Mouse (Mus musculus): ENCODE measurements around the gene Ubxn7.

Gene Ubxn7

GRCm38 (mm10) chr16:32433138-32433537, 101.1 kb downstream of the Ubxn7 start:
- no peak for DNase-seq (ENCODE audit: low spot score in 2 of 2)

- peak; percentile 71 to 74 for DNase-seq (ENCODE audit: low spot score in 2 of 2)
These were observed 102.0 kb downstream of the Ubxn7 start for GRCm38 (mm10) chr16:32434066-32434465.

GRCm38 (mm10) chr16:32434691-32435090, 102.6 kb downstream of the Ubxn7 start:
- no peak for DNase-seq (ENCODE audit: low spot score in 2 of 2)

GRCm38 (mm10) chr16:32436657-32437056, 104.6 kb downstream of the Ubxn7 start:
- DNase-seq (ENCODE audit: low spot score in 2 of 2), result no peak

GRCm38 (mm10) chr16:32437266-32437665, 105.2 kb downstream of the Ubxn7 start:
- DNase-seq (ENCODE audit: low spot score in 2 of 2), result no peak

GRCm38 (mm10) chr16:32441432-32441831, 109.4 kb downstream of the Ubxn7 start:
- no peak for DNase-seq (ENCODE audit: low spot score in 2 of 2)

All from thymus, postnatal 10 days (tissue).